Mouse (Mus musculus) hindbrain, embryonic 16.5 days (tissue): ENCODE results near the gene Eml6. TPM values are rescaled to one million over a fixed set of nuclear protein-coding genes. Genes with fewer than 3 reads are reported as not detected.

Source experiments
- ATAC-seq: fragments of 200-750 bp; cut with Nextera tagmentation; 2 replicates; pipeline ENCODE4 v1.8.0; 2017; ENCODE audit warnings: moderate TSS enrichment, moderate library complexity
- H3K27ac ChIP-seq: fragments of 300-500 bp; sonication (generic); 2 replicates; pipeline ENCODE4 v1.5.1; 2014; ENCODE audit warnings: low read depth, mild to moderate bottlenecking, control low read depth, low read length, moderate library complexity
- H3K27me3 ChIP-seq: fragments of 300-500 bp; sonication (generic); replicated peaks from 2 replicates; pipeline ENCODE4 v1.6.1; 2014; ENCODE audit warnings: low read length; ENCODE audit not compliant: control insufficient read depth, insufficient read depth
- H3K36me3 ChIP-seq: fragments of 300-500 bp; sonication (generic); 2 replicates; pipeline ENCODE4 v1.6.1; 2014; ENCODE audit warnings: mild to moderate bottlenecking, low read length, moderate library complexity, mixed read lengths; ENCODE audit not compliant: control insufficient read depth, insufficient read depth
- H3K4me1 ChIP-seq: fragments of 300-500 bp; sonication (generic); 2 replicates; pipeline ENCODE4 v1.6.1; 2014; ENCODE audit warnings: low read depth, low read length; ENCODE audit not compliant: control insufficient read depth, insufficient read depth
- H3K4me2 ChIP-seq: fragments of 300-500 bp; sonication (generic); 2 replicates; pipeline ENCODE4 v1.6.1; 2014; ENCODE audit warnings: mild to moderate bottlenecking, low read length, control low read depth, moderate library complexity
- H3K4me3 ChIP-seq: fragments of 300-500 bp; sonication (generic); 2 replicates; pipeline ENCODE4 v1.5.1; 2014; ENCODE audit warnings: mild to moderate bottlenecking, low read length, control low read depth, moderate library complexity
- H3K9ac ChIP-seq: fragments of 300-500 bp; sonication (generic); 2 replicates; pipeline ENCODE4 v1.6.1; 2014; ENCODE audit warnings: low read depth, mild to moderate bottlenecking, control low read depth, low read length, moderate library complexity
- H3K9me3 ChIP-seq: fragments of 300-500 bp; sonication (generic); 2 replicates; pipeline ENCODE4 v1.6.1; 2014; ENCODE audit warnings: mild to moderate bottlenecking, low read length, moderate library complexity; ENCODE audit not compliant: control insufficient read depth
- WGBS: fragments of 180-500 bp; shearing (Covaris S2); extraction: QIAGEN DNeasy Blood & Tissue Kit; methylation state at CpG from one replicate; pipeline ENCODE4 v1.1.7; 2014; 5-methylcytosine and 5-hydroxymethylcytosine counted together
- polyA plus RNA-seq: library from polyadenylated mRNA; unstranded; fragments of >200 nt; fragmentation: Nextera tagmentation; extraction: Ambion mirVana; gene quantifications from 2 replicates; pipeline ENCODE4 v1.2.1, GENCODE M21; 2015

The Eml6 gene
- polyA plus RNA-seq, 1 experiment from 2014 or later = 6.5 TPM

- peak; percentile 81 for ATAC-seq
- no peaks in the 10 kb centered on the region for H3K27me3 ChIP-seq
- no peaks in the 10 kb centered on the region for H3K9me3 ChIP-seq
- no peak overlapping the region for H3K4me3 ChIP-seq
- no peaks in the 10 kb centered on the region for H3K36me3 ChIP-seq
- no peak overlapping the region for H3K4me2 ChIP-seq
- H3K9ac ChIP-seq = no peak overlapping the region
- 65% methylated on average over 9 of the region's 9 CpGs for WGBS
- H3K27ac ChIP-seq = no peak overlapping the region
- no peaks in the 10 kb centered on the region for H3K4me1 ChIP-seq
These were observed 217.5 kb downstream of the Eml6 start for GRCm38 (mm10) chr11:29808173-29808980.

GRCm38 (mm10) chr11:29807325-29807724 is 218.5 kb downstream of the Eml6 start:
- WGBS = 84% methylated on average over 5 of the region's 5 CpGs
- Histone ChIP-seq H3K36me3 (no peaks in the 10 kb centered on the region; the same call in 1 of the 2 replicates), H3K4me3 (no peak overlapping the region), H3K27me3 (no peaks in the 10 kb centered on the region), H3K9ac (no peak overlapping the region), H3K4me2 (no peak overlapping the region), H3K27ac (no peak overlapping the region), H3K9me3 (no peaks in the 10 kb centered on the region), H3K4me1 (no peaks in the 10 kb centered on the region)
- no peak for ATAC-seq

- Histone ChIP-seq H3K4me1 (no peaks in the 10 kb centered on the region), H3K9ac (no peak overlapping the region), H3K36me3 (no peaks in the 10 kb centered on the region; the same call in 1 of the 2 replicates), H3K4me3 (no peak overlapping the region), H3K27me3 (no peaks in the 10 kb centered on the region), H3K4me2 (no peak overlapping the region), H3K27ac (no peak overlapping the region), H3K9me3 (no peaks in the 10 kb centered on the region)
- ATAC-seq = no peak
- WGBS = 91% methylated on average over 2 of the region's 2 CpGs
These were observed 224.1 kb downstream of the Eml6 start for GRCm38 (mm10) chr11:29801432-29802427.

- no peak for ATAC-seq
- Histone ChIP-seq H3K36me3 (no peaks in the 10 kb centered on the region; the same call in 1 of the 2 replicates), H3K27ac (no peak overlapping the region), H3K4me2 (no peak overlapping the region), H3K4me3 (no peak overlapping the region), H3K9me3 (no peaks in the 10 kb centered on the region), H3K9ac (no peak overlapping the region), H3K4me1 (no peaks in the 10 kb centered on the region), H3K27me3 (no peaks in the 10 kb centered on the region)
- WGBS = 75% methylated on average over 1 of the region's 1 CpGs
These were observed 226.0 kb downstream of the Eml6 start for GRCm38 (mm10) chr11:29799839-29800238.

- no peak overlapping the region for H3K9ac ChIP-seq
- WGBS = 87% methylated on average over 6 of the region's 6 CpGs
- no peaks in the 10 kb centered on the region for H3K27me3 ChIP-seq
- no peak overlapping the region for H3K27ac ChIP-seq
- ATAC-seq = no peak
- no peaks in the 10 kb centered on the region for H3K9me3 ChIP-seq
- no peaks in the 10 kb centered on the region for H3K4me1 ChIP-seq
- no peak overlapping the region for H3K4me3 ChIP-seq
- H3K36me3 ChIP-seq = peaks cover 6% of the 10 kb centered on the region; the same call in 1 of the 2 replicates
- H3K4me2 ChIP-seq = no peak overlapping the region
These were observed 230.7 kb downstream of the Eml6 start for GRCm38 (mm10) chr11:29795106-29795505.

- Histone ChIP-seq H3K27ac (no peak overlapping the region), H3K4me2 (no peak overlapping the region), H3K36me3 (peaks cover 6% of the 10 kb centered on the region; the same call in 1 of the 2 replicates), H3K9ac (no peak overlapping the region), H3K4me3 (no peak overlapping the region), H3K27me3 (no peaks in the 10 kb centered on the region), H3K4me1 (no peaks in the 10 kb centered on the region), H3K9me3 (no peaks in the 10 kb centered on the region)
- ATAC-seq = no peak
- WGBS = 57% methylated on average over 2 of the region's 2 CpGs
These were observed 231.4 kb downstream of the Eml6 start for GRCm38 (mm10) chr11:29794475-29794874.

- Histone ChIP-seq H3K4me1 (peaks cover 10% of the 10 kb centered on the region), H3K9me3 (no peaks in the 10 kb centered on the region), H3K36me3 (peaks cover 6% of the 10 kb centered on the region; the same call in 1 of the 2 replicates), H3K27me3 (no peaks in the 10 kb centered on the region), H3K27ac (no peak overlapping the region), H3K4me3 (no peak overlapping the region), H3K4me2 (no peak overlapping the region), H3K9ac (no peak overlapping the region)
- no peak for ATAC-seq
- 86% methylated on average over 2 of the region's 2 CpGs for WGBS
These were observed 235.0 kb downstream of the Eml6 start for GRCm38 (mm10) chr11:29790796-29791195.

GRCm38 (mm10) chr11:29788921-29789638 is 236.8 kb downstream of the Eml6 start:
- Histone ChIP-seq H3K4me3 (no peak overlapping the region), H3K9me3 (no peaks in the 10 kb centered on the region), H3K36me3 (peaks cover 6% of the 10 kb centered on the region; the same call in 1 of the 2 replicates), H3K4me1 (peaks cover 10% of the 10 kb centered on the region), H3K27ac (peak overlapping the region; percentile 52), H3K27me3 (no peaks in the 10 kb centered on the region), H3K4me2 (no peak overlapping the region), H3K9ac (no peak overlapping the region)
- WGBS = 62% methylated on average over 6 of the region's 6 CpGs
- peak; percentile 97 for ATAC-seq
